Comparison of ENCODE assay signal across 8 mouse cellular contexts in genomic region chr7:16286026-16286961, GRCm38 (mm10). TPM values are rescaled to one million over a fixed set of nuclear protein-coding genes. Genes with fewer than 3 reads are reported as not detected.
DNase-seq lines count a peak whose midpoint lies in the region; ATAC-seq and TF ChIP-seq lines count a peak whose summit lies in the region.

TSS of gene Ccdc9 (minus strand) at chr7:16286795.

- peak within 1 kb of the TSS; percentile 72 for H3K9ac ChIP-seq in heart, embryonic 12.5 days
- H3K9ac ChIP-seq in kidney, postnatal 0 days (ENCODE audit: low read depth, low read length), result peak within 1 kb of the TSS; percentile 88
- peak within 1 kb of the TSS; percentile 68 for H3K9ac ChIP-seq in liver, embryonic 11.5 days (ENCODE audit: low read depth, low read length)
- peak within 1 kb of the TSS; percentile 69 for H3K9ac ChIP-seq in stomach, embryonic 14.5 days (replicated peaks; ENCODE audit: low read depth, low read length)

- H3K4me1 ChIP-seq in erythroblast, embryonic 14.5 days (ENCODE audit: control insufficient read depth), result peaks cover 43% of the 10 kb centered on the region
- peaks cover 12% of the 10 kb centered on the region for H3K4me1 ChIP-seq in heart, embryonic 12.5 days (replicated peaks)
- H3K4me1 ChIP-seq in kidney, postnatal 0 days (replicated peaks; ENCODE audit: insufficient read depth, low read length), result no peaks in the 10 kb centered on the region
- peaks cover 11% of the 10 kb centered on the region for H3K4me1 ChIP-seq in liver, embryonic 11.5 days (replicated peaks; ENCODE audit: control insufficient read depth, insufficient read depth, low read length)
- peaks cover 7% of the 10 kb centered on the region; the same call in 1 of the 2 replicates for H3K4me1 ChIP-seq in stomach, embryonic 14.5 days (ENCODE audit: control insufficient read depth, insufficient read depth, low read length)

- H3K27ac ChIP-seq in heart, embryonic 12.5 days (ENCODE audit: poor library complexity, severe bottlenecking), result peak within 1 kb of the TSS; percentile 95
- peak within 1 kb of the TSS; percentile 98 for H3K27ac ChIP-seq in kidney, postnatal 0 days
- peak within 1 kb of the TSS; percentile 89 for H3K27ac ChIP-seq in liver, embryonic 11.5 days (ENCODE audit: low read depth, low read length)
- H3K27ac ChIP-seq in stomach, embryonic 14.5 days (ENCODE audit: low read length), result peak within 1 kb of the TSS; percentile 96

- peak; percentile 99 for DNase-seq in brain, embryonic 14.5 days (ENCODE audit: low read depth)
- peak; percentile 100 for DNase-seq in kidney, postnatal 0 days (ENCODE audit: low spot score)
- peak; percentile 100 for DNase-seq in liver, embryonic 11.5 days (ENCODE audit: low spot score)
- peak; percentile 98 for DNase-seq in naive thymus-derived CD4-positive, alpha-beta T cell, adult 2 months (ENCODE audit: low read depth)

- WGBS in heart, embryonic 12.5 days, result under 1% methylated on average over 69 of the region's 70 CpGs
- WGBS in kidney, postnatal 0 days, result 1% methylated on average over 69 of the region's 70 CpGs
- WGBS in liver, embryonic 11.5 days, result under 1% methylated on average over 70 of the region's 70 CpGs
- WGBS in stomach, embryonic 14.5 days, result 2% methylated on average over 70 of the region's 70 CpGs

- H3K4me2 ChIP-seq in heart, embryonic 12.5 days, result peak within 1 kb of the TSS; percentile 72
- H3K4me2 ChIP-seq in kidney, postnatal 0 days (ENCODE audit: low read length), result peak within 1 kb of the TSS; percentile 70
- H3K4me2 ChIP-seq in liver, embryonic 11.5 days, result peak within 1 kb of the TSS; percentile 96
- peak within 1 kb of the TSS; percentile 64 for H3K4me2 ChIP-seq in stomach, embryonic 14.5 days (replicated peaks; ENCODE audit: low read depth, low read length)

- H3K79me3 ChIP-seq in C2C12 (ENCODE audit: low read depth), result peaks cover 13% of the 10 kb centered on the region

- H3K9me3 ChIP-seq in erythroblast, embryonic 14.5 days (ENCODE audit: control insufficient read depth, low read length), result peaks cover 4% of the 10 kb centered on the region
- no peaks in the 10 kb centered on the region for H3K9me3 ChIP-seq in heart, embryonic 12.5 days (replicated peaks)
- no peaks in the 10 kb centered on the region for H3K9me3 ChIP-seq in kidney, postnatal 0 days (replicated peaks; ENCODE audit: low read length)
- no peaks in the 10 kb centered on the region for H3K9me3 ChIP-seq in liver, embryonic 11.5 days (ENCODE audit: control insufficient read depth, low read length)
- no peaks in the 10 kb centered on the region for H3K9me3 ChIP-seq in stomach, embryonic 14.5 days (ENCODE audit: control insufficient read depth, low read depth, low read length)

- peak within 1 kb of the TSS; percentile 30 for H3K4me3 ChIP-seq in C2C12 (ENCODE audit: insufficient read depth, poor library complexity, severe bottlenecking)
- peak within 1 kb of the TSS; percentile 84 for H3K4me3 ChIP-seq in erythroblast, embryonic 14.5 days (replicated peaks)
- H3K4me3 ChIP-seq in heart, embryonic 12.5 days, result peak within 1 kb of the TSS; percentile 64
- H3K4me3 ChIP-seq in kidney, postnatal 0 days (replicated peaks; ENCODE audit: low read depth, low read length), result peak within 1 kb of the TSS; percentile 62
- peak within 1 kb of the TSS; percentile 58 for H3K4me3 ChIP-seq in liver, embryonic 11.5 days (ENCODE audit: low read depth, low read length)
- H3K4me3 ChIP-seq in stomach, embryonic 14.5 days (ENCODE audit: low read depth, low read length), result peak within 1 kb of the TSS; percentile 61

- H3ac ChIP-seq in C2C12 (ENCODE audit: control insufficient read depth, insufficient read length, low read depth), result peak within 1 kb of the TSS; percentile 67

- H3K27me3 ChIP-seq in C2C12 (ENCODE audit: control insufficient read depth, insufficient read depth, insufficient read length), result no peaks in the 10 kb centered on the region
- no peaks in the 10 kb centered on the region for H3K27me3 ChIP-seq in erythroblast, embryonic 14.5 days (ENCODE audit: control insufficient read depth)
- H3K27me3 ChIP-seq in heart, embryonic 12.5 days (replicated peaks), result no peaks in the 10 kb centered on the region
- no peaks in the 10 kb centered on the region for H3K27me3 ChIP-seq in kidney, postnatal 0 days (ENCODE audit: insufficient read depth, low read length)
- no peaks in the 10 kb centered on the region for H3K27me3 ChIP-seq in liver, embryonic 11.5 days (replicated peaks; ENCODE audit: control insufficient read depth, insufficient read depth, low read length)
- no peaks in the 10 kb centered on the region for H3K27me3 ChIP-seq in stomach, embryonic 14.5 days (ENCODE audit: control insufficient read depth, insufficient read depth, low read length)

- H3K79me2 ChIP-seq in C2C12 (ENCODE audit: control insufficient read depth, insufficient read depth), result peaks cover 23% of the 10 kb centered on the region

- ATAC-seq in heart, embryonic 12.5 days (ENCODE audit: insufficient number of reproducible peaks, low FRiP score), result peak; percentile 93
- peak; percentile 89 for ATAC-seq in kidney, postnatal 0 days (replicated peaks; ENCODE audit: low FRiP score, low read depth)
- ATAC-seq in liver, embryonic 11.5 days (replicated peaks; ENCODE audit: low FRiP score), result peak; percentile 88
- ATAC-seq in stomach, embryonic 14.5 days (ENCODE audit: insufficient number of reproducible peaks, insufficient read depth, low FRiP score, low read depth), result peak; percentile 89

- TF ChIP-seq POLR2A in brain, embryonic 14.5 days (IDR thresholded peaks at IDR 0.05; ENCODE audit: borderline replicate concordance, extremely low read depth, insufficient read depth, insufficient read length, poor library complexity, severe bottlenecking), result no peak

- TF ChIP-seq CTCF in C2C12 (IDR thresholded peaks at IDR 0.05; ENCODE audit: control insufficient read depth, insufficient read depth, insufficient read length), result no peak
- no peak for TF ChIP-seq CTCF in brain, embryonic 14.5 days (IDR thresholded peaks at IDR 0.05; ENCODE audit: borderline replicate concordance, extremely low read depth, insufficient read depth, insufficient read length)
- no peak for TF ChIP-seq CTCF in kidney, postnatal 0 days (IDR thresholded peaks at IDR 0.05; ENCODE audit: low read depth)

- H3K36me3 ChIP-seq in C2C12 (ENCODE audit: control insufficient read depth, insufficient read depth), result peaks cover 24% of the 10 kb centered on the region
- peaks cover 35% of the 10 kb centered on the region for H3K36me3 ChIP-seq in erythroblast, embryonic 14.5 days (ENCODE audit: control insufficient read depth)
- H3K36me3 ChIP-seq in heart, embryonic 12.5 days, result peaks cover 30% of the 10 kb centered on the region
- peaks cover 18% of the 10 kb centered on the region for H3K36me3 ChIP-seq in kidney, postnatal 0 days (ENCODE audit: insufficient read depth, low read length)
- H3K36me3 ChIP-seq in liver, embryonic 11.5 days (ENCODE audit: control insufficient read depth, insufficient read depth, low read length), result peaks cover 29% of the 10 kb centered on the region
- peaks cover 26% of the 10 kb centered on the region for H3K36me3 ChIP-seq in stomach, embryonic 14.5 days (ENCODE audit: control insufficient read depth, insufficient read depth, low read length)

TF ChIP-seq in C2C12, 6 proteins besides CTCF, POLR2A, EP300 and RAD21:
- peak; percentile 85 for TF ChIP-seq USF1 (IDR thresholded peaks at IDR 0.05; ENCODE audit: low read depth)
- TF ChIP-seq CEBPB (IDR thresholded peaks at IDR 0.05; ENCODE audit: low read depth), result no peak
- peak; percentile 53 for TF ChIP-seq MAX (IDR thresholded peaks at IDR 0.05)
- no peak for TF ChIP-seq FOSL1 (IDR thresholded peaks at IDR 0.05; ENCODE audit: insufficient read depth, low read length, poor library complexity, severe bottlenecking)
- no peak for TF ChIP-seq MYOG (IDR thresholded peaks at IDR 0.05; ENCODE audit: control insufficient read depth, extremely low read depth, insufficient read length)

RNA-seq across cellular contexts. Expression of gene Ccdc9, which starts in this region (rescaled TPM):
- 52.2 TPM for polyA plus RNA-seq in C2C12 (2012; fragmentation: generic; extraction: Trizol)
- polyA plus RNA-seq in brain, embryonic 14.5 days (2012; rRNA removed), result 42.5 and 63.9 TPM in 2 replicates
- polyA plus RNA-seq in erythroblast, embryonic 14.5 days (2012), result 6.3 and 7.0 TPM in 2 replicates
- 24.3 and 31.2 TPM in 2 replicates for polyA plus RNA-seq in heart, embryonic 12.5 days (2016; fragmentation: Nextera tagmentation; extraction: Ambion mirVana)
- 14.2 and 17.1 TPM in 2 replicates for polyA plus RNA-seq in kidney, postnatal 0 days (2015; fragmentation: Nextera tagmentation; extraction: Ambion mirVana)
- polyA plus RNA-seq in liver, embryonic 11.5 days (2014; fragmentation: Nextera tagmentation; extraction: Ambion mirVana), result 21.7 and 25.3 TPM in 2 replicates
- 20.5 and 23.4 TPM in 2 replicates for polyA plus RNA-seq in stomach, embryonic 14.5 days (2014; fragmentation: Nextera tagmentation; extraction: Ambion mirVana)

Comparison
In these comparisons a context has a peak if more than half of its experiments do, and no peak if none do; other contexts are left out.
1. Peak in every context shown above with its lines: DNase-seq, ATAC-seq, H3K4me3 ChIP-seq and H3K27ac ChIP-seq.
2. H3K4me3 ChIP-seq: peak in every context shown above with its lines; median percentile 84 in erythroblast, embryonic 14.5 days; 64 in heart, embryonic 12.5 days; 62 in kidney, postnatal 0 days; 61 in stomach, embryonic 14.5 days; 58 in liver, embryonic 11.5 days; 30 in C2C12.